Mouse (Mus musculus) left cerebral cortex, postnatal 14 days (tissue): Measurements from ENCODE around the gene Pus1. TPM values are rescaled to one million over a fixed set of nuclear protein-coding genes. Genes with fewer than 3 reads are reported as not detected.

Experiments
- DNase-seq, 2 experiments: peaks; one replicate each; pipeline ENCODE4 v3.0.0; 2021 to 2022; ENCODE audit warnings: low spot score in 2 of 2, mixed read lengths in 1 of 2
- intact Hi-C: fragments of 180-260 bp; cut with DNase I; formaldehyde crosslinking; loops from one replicate; pipeline ENCODE4 v1.15.1; 2025
- long read RNA-seq, 2 experiments: library from polyadenylated mRNA; stranded (forward); transcript quantifications; one replicate each; pipeline ENCODE4 v2.0.0; 2021
- total RNA-seq, 2 experiments: library from RNA; stranded (reverse); gene quantifications; 2 replicates each; pipeline ENCODE4 v1.2.3; 2021

Gene Pus1
- 10 to 100 TPM; 18.3 to 21.2 TPM for total RNA-seq
- long read RNA-seq, experiment 1, transcript Pus1-202 (6 exons, 1,814 nt) = major isoform, 7 of 15 reads
- long read RNA-seq, experiment 1, partial matches to known transcripts = 1 of 15 reads
- long read RNA-seq, experiment 1, other reads (novel, unspliced or antisense) = 4 of 15 reads
- long read RNA-seq, experiment 2, transcript Pus1-202 (6 exons, 1,814 nt) = major isoform, 5 of 11 reads
- long read RNA-seq, experiment 2, partial matches to known transcripts = 0 of 11 reads
- long read RNA-seq, experiment 2, other reads (novel, unspliced or antisense) = 5 of 11 reads

- intact Hi-C loops = no loop called here
- peak; percentile 92 to 94 for DNase-seq
These were observed at the start of gene Pus1 for GRCm38 (mm10) chr5:110779998-110780760. Gene Pus1, minus strand, starts transcription at chr5:110780659.

GRCm38 (mm10) chr5:110827576-110827975, 47.1 kb upstream of the Pus1 start:
- intact Hi-C loops = no loop called here
- DNase-seq = no peak

- DNase-seq = no peak
These were observed 46.5 kb upstream of the Pus1 start for GRCm38 (mm10) chr5:110826781-110827495.

GRCm38 (mm10) chr5:110824421-110824820, 44.0 kb upstream of the Pus1 start:
- intact Hi-C loops = no loop called here
- DNase-seq = no peak

More at GRCm38 (mm10) chr5:110826781-110827495, 46.5 kb upstream of the Pus1 start:
- intact Hi-C loops = no loop called here

- intact Hi-C loops = no loop called here
- peak; percentile 98 to 100 for DNase-seq
These were observed 29.3 kb upstream of the Pus1 start, which contains the start of gene Ulk1 for GRCm38 (mm10) chr5:110809667-110810325. Gene Ulk1, minus strand, starts transcription at chr5:110810097.

- no peak for DNase-seq
- intact Hi-C loops = no loop called here
These were observed 28.6 kb upstream of the Pus1 start for GRCm38 (mm10) chr5:110808821-110809666.

- DNase-seq = peak; percentile 78 to 82
- intact Hi-C loops = no loop called here
These were observed 27.7 kb upstream of the Pus1 start for GRCm38 (mm10) chr5:110808061-110808631.

- intact Hi-C loops = no loop called here
- DNase-seq = no peak
These were observed 27.0 kb upstream of the Pus1 start for GRCm38 (mm10) chr5:110807453-110807852.

- no peak for DNase-seq
- intact Hi-C loops = no loop called here
These were observed 26.2 kb upstream of the Pus1 start for GRCm38 (mm10) chr5:110806676-110807075.

- intact Hi-C loops = no loop called here
- no peak for DNase-seq
These were observed 25.7 kb upstream of the Pus1 start for GRCm38 (mm10) chr5:110806154-110806553.

GRCm38 (mm10) chr5:110804012-110804743, 23.7 kb upstream of the Pus1 start:
- intact Hi-C loops = no loop called here
- DNase-seq = no peak

GRCm38 (mm10) chr5:110802809-110803208, 22.4 kb upstream of the Pus1 start:
- no peak for DNase-seq
- intact Hi-C loops = no loop called here

- intact Hi-C loops = no loop called here
- no peak for DNase-seq
These were observed 21.7 kb upstream of the Pus1 start for GRCm38 (mm10) chr5:110802186-110802585.

- DNase-seq = no peak
- intact Hi-C loops = no loop called here
These were observed 20.7 kb upstream of the Pus1 start for GRCm38 (mm10) chr5:110801036-110801624.

- no peak for DNase-seq
- intact Hi-C loops = no loop called here
These were observed 17.2 kb upstream of the Pus1 start for GRCm38 (mm10) chr5:110797696-110798095.

GRCm38 (mm10) chr5:110794363-110794762, 13.9 kb upstream of the Pus1 start:
- intact Hi-C loops = no loop called here
- DNase-seq = no peak

GRCm38 (mm10) chr5:110788684-110789083, 8.2 kb upstream of the Pus1 start:
- intact Hi-C loops = no loop called here
- peak in 1 of 2 experiments; percentile 33 for DNase-seq
